Mouse (Mus musculus): ENCODE data around the gene Gdi2. TPM values are rescaled to one million over a fixed set of nuclear protein-coding genes. Genes with fewer than 3 reads are reported as not detected.

Gdi2 gene
- polyA plus RNA-seq, 1 experiment from 2014 or later, result 520 TPM

DNA sequence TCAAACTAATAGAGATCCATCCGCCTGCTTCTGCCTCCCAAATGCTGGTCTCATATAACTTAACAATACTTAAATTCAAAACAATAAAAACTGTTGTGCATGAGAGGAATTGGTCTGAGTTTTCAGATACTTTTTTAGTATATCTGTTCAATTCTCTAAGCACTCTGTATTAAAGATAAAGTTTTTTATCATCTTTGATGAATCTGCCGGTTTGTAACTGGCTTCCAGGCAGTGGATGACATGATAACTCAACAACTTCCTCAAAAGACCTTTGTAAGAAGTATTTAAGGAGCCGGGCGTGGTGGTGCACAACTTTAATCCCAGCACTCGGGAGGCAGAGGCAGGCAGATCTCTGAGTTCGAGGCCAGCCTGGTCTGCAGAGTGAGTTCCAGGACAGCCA lies 58.4 kb downstream of the Gdi2 start:
- Histone ChIP-seq H3K9me3 (ENCODE audit: control insufficient read depth, low read length) (no peaks in the 10 kb centered on the region), H3K9ac (ENCODE audit: low read length) (no peak overlapping the region), H3K4me2 (no peak overlapping the region), H3K4me3 (ENCODE audit: low read depth, low read length) (no peak overlapping the region), H3K36me3 (ENCODE audit: control insufficient read depth, insufficient read depth, low read length) (peaks cover 13% of the 10 kb centered on the region; the same call in 1 of the 2 replicates), H3K27me3 (ENCODE audit: control insufficient read depth, insufficient read depth, low read length) (no peaks in the 10 kb centered on the region), H3K27ac (ENCODE audit: low read depth, low read length) (no peak overlapping the region), H3K4me1 (ENCODE audit: control insufficient read depth, insufficient read depth, low read length) (no peaks in the 10 kb centered on the region)
- DNase-seq (ENCODE audit: low spot score, missing footprints) (no peak), ATAC-seq (ENCODE audit: low FRiP score) (no peak)
- 94% methylated on average over 6 of the region's 6 CpGs for WGBS

- Histone ChIP-seq H3K36me3 (ENCODE audit: control insufficient read depth, insufficient read depth, low read length) (no peaks in the 10 kb centered on the region), H3K9ac (ENCODE audit: low read length) (peak overlapping the region; percentile 91), H3K9me3 (ENCODE audit: control insufficient read depth, low read length) (no peaks in the 10 kb centered on the region), H3K4me2 (peak overlapping the region; percentile 82), H3K27me3 (ENCODE audit: control insufficient read depth, insufficient read depth, low read length) (no peaks in the 10 kb centered on the region), H3K27ac (ENCODE audit: low read depth, low read length) (no peak overlapping the region), H3K4me1 (ENCODE audit: control insufficient read depth, insufficient read depth, low read length) (no peaks in the 10 kb centered on the region), H3K4me3 (ENCODE audit: low read depth, low read length) (peak overlapping the region; percentile 90)
- no peak for ATAC-seq (ENCODE audit: low FRiP score)
- DNase-seq (ENCODE audit: low spot score, missing footprints), result peak; percentile 88
- 28% methylated on average over 8 of the region's 8 CpGs for whole genome bisulfite sequencing
Observed at GRCm38 (mm10) chr13:3609780-3610117, 71.9 kb downstream of the Gdi2 start.

GRCm38 (mm10) chr13:3610118-3610794 lies 72.4 kb downstream of the Gdi2 start:
- no peaks in the 10 kb centered on the region for H3K4me1 ChIP-seq (ENCODE audit: control insufficient read depth, insufficient read depth, low read length)
- H3K36me3 ChIP-seq (ENCODE audit: control insufficient read depth, insufficient read depth, low read length), result no peaks in the 10 kb centered on the region
- H3K27me3 ChIP-seq (ENCODE audit: control insufficient read depth, insufficient read depth, low read length), result no peaks in the 10 kb centered on the region
- no peaks in the 10 kb centered on the region for H3K9me3 ChIP-seq (ENCODE audit: control insufficient read depth, low read length)
- ATAC-seq (ENCODE audit: low FRiP score) (peak; percentile 61), DNase-seq (ENCODE audit: low spot score, missing footprints) (peak; percentile 92)
- under 1% methylated on average over 45 of the region's 50 CpGs for WGBS
- H3K4me2 ChIP-seq, result peak overlapping the region; percentile 82
- H3K9ac ChIP-seq (ENCODE audit: low read length), result peak overlapping the region; percentile 91
- peak overlapping the region; percentile 90 for H3K4me3 ChIP-seq (ENCODE audit: low read depth, low read length)
- H3K27ac ChIP-seq (ENCODE audit: low read depth, low read length), result peak overlapping the region; percentile 80

DNA sequence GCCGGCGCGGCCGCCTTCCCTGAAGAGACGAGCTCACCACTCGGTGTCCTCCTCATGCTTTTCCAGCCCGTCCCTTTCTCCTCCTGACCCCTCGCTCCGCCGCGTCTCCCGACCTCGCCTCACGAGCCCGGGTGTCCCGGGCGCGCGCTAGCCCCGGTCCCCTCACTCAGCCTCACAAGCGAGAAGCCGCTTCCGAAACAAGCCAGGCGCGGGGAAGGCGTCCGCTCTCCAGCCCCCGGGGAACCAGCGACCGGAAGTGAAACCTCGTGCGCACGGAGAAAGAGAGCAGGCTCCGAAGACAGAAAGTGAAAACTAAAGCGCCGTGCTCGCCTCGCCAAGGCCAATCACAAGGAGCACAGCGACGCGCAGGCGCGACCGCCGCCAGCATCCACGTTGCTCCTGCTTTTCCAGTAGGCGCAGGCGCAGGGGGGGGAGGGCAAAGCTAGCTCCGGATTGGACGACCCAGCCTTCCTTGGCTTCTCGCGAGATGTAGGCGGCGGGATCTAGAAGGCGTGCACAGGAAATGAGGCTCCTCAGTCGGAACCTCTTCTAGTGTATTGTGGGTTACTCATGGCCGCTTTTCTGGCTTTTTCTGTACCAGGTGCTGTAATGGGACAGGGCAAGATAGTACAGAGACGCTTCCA lies 73.1 kb downstream of the Gdi2 start, which contains the start of gene Fam208b:
TSS of gene Fam208b (minus strand) at position 314 of the 644 bp plus-strand sequence.
- H3K36me3 ChIP-seq (ENCODE audit: control insufficient read depth, insufficient read depth, low read length), result no peaks in the 10 kb centered on the region
- H3K4me3 ChIP-seq (ENCODE audit: low read depth, low read length), result peak within 1 kb of the TSS; percentile 90
- ATAC-seq (ENCODE audit: low FRiP score) (peak; percentile 99), DNase-seq (ENCODE audit: low spot score, missing footprints) (peak; percentile 99)
- H3K9me3 ChIP-seq (ENCODE audit: control insufficient read depth, low read length), result no peaks in the 10 kb centered on the region
- peak within 1 kb of the TSS; percentile 80 for H3K27ac ChIP-seq (ENCODE audit: low read depth, low read length)
- H3K9ac ChIP-seq (ENCODE audit: low read length), result peak within 1 kb of the TSS; percentile 91
- peak within 1 kb of the TSS; percentile 82 for H3K4me2 ChIP-seq
- under 1% methylated on average over 54 of the region's 58 CpGs for WGBS
- no peaks in the 10 kb centered on the region for H3K4me1 ChIP-seq (ENCODE audit: control insufficient read depth, insufficient read depth, low read length)
- no peaks in the 10 kb centered on the region for H3K27me3 ChIP-seq (ENCODE audit: control insufficient read depth, insufficient read depth, low read length)

Other genes starting within 250 kb of the Gdi2 start
- gene Fam208b, start 73.0 kb downstream of the Gdi2 start, polyA plus RNA-seq (2014; fragmentation: Nextera tagmentation; extraction: Ambion mirVana), result 20.5 and 24.6 TPM in 2 replicates
- 9.6 and 9.7 TPM in 2 replicates for gene Asb13, start 96.0 kb downstream of the Gdi2 start, polyA plus RNA-seq (2014; fragmentation: Nextera tagmentation; extraction: Ambion mirVana)

Data from midbrain, embryonic 11.5 days (tissue).